Mouse (Mus musculus) ES-E14 (cell line): Measurements from ENCODE around the gene Otogl. TPM values are rescaled to one million over a fixed set of nuclear protein-coding genes. Genes with fewer than 3 reads are reported as not detected.

Experiments used
- DNase-seq: peaks from one replicate; pipeline ENCODE4 v3.0.0-alpha.2; 2013; ENCODE audit warnings: low read depth, low spot score
- H3K27ac ChIP-seq: 2 replicates; pipeline ENCODE4 v1.5.1; 2012; ENCODE audit warnings: low read depth, mild to moderate bottlenecking, low read length, moderate library complexity, mixed read lengths; ENCODE audit not compliant: poor library complexity, insufficient read depth, severe bottlenecking
- H3K36me3 ChIP-seq: 2 replicates; pipeline ENCODE4 v1.6.1; 2012; ENCODE audit warnings: mild to moderate bottlenecking, low read length, moderate library complexity, mixed read lengths; ENCODE audit not compliant: control insufficient read depth, poor library complexity, insufficient read depth, severe bottlenecking
- H3K4me1 ChIP-seq, 2 experiments: fragments of 150-350 bp in 1 of 2; sonication (generic) in 1 of 2; 2 replicates each; pipeline ENCODE4 v1.6.1; 2012; ENCODE audit warnings: low read length in 2 of 2, mild to moderate bottlenecking in 1 of 2, mixed read lengths in 1 of 2; ENCODE audit not compliant: control insufficient read depth in 2 of 2, insufficient read depth in 2 of 2, poor library complexity in 1 of 2
- H3K4me3 ChIP-seq, 2 experiments: fragments of 150-350 bp in 1 of 2; sonication (generic) in 1 of 2; 2 replicates each; pipeline ENCODE4 v1.5.1; 2012; ENCODE audit warnings: low read length in 2 of 2, low read depth in 1 of 2, mild to moderate bottlenecking in 1 of 2, mixed read lengths in 1 of 2; ENCODE audit not compliant: insufficient read depth in 1 of 2, poor library complexity in 1 of 2, severe bottlenecking in 1 of 2
- H3K9ac ChIP-seq: 2 replicates; pipeline ENCODE4 v1.6.1; 2012; ENCODE audit warnings: low read depth, mild to moderate bottlenecking, low read length, mixed read lengths; ENCODE audit not compliant: poor library complexity, insufficient read depth, severe bottlenecking
- H3K9me3 ChIP-seq: fragments of 150-350 bp; sonication (generic); 2 replicates; pipeline ENCODE4 v1.6.1; 2012; ENCODE audit warnings: low read depth, mild to moderate bottlenecking, low read length; ENCODE audit not compliant: control insufficient read depth, insufficient read depth
- CHD2 ChIP-seq: IDR thresholded peaks from 2 replicates; pipeline ENCODE4 v1.6.1; 2014; ENCODE audit warnings: mild to moderate bottlenecking, low read depth, low read length, inconsistent platforms
- HCFC1 ChIP-seq: IDR thresholded peaks from 2 replicates; pipeline ENCODE4 v1.6.1; 2012; ENCODE audit warnings: low read length, inconsistent platforms, borderline replicate concordance; ENCODE audit not compliant: insufficient read depth
- MAFK ChIP-seq: IDR thresholded peaks from 2 replicates; pipeline ENCODE4 v1.6.1; 2014; ENCODE audit warnings: mild to moderate bottlenecking, low read depth, low read length, inconsistent platforms; ENCODE audit not compliant: insufficient read depth
- ZC3H11A ChIP-seq: IDR thresholded peaks from 2 replicates; pipeline ENCODE4 v1.6.1; 2012; ENCODE audit warnings: low read depth, mild to moderate bottlenecking, inconsistent platforms, low read length, borderline replicate concordance
- ZNF384 ChIP-seq: IDR thresholded peaks from 2 replicates; pipeline ENCODE4 v1.6.1; 2012; ENCODE audit warnings: low read depth, low read length, inconsistent platforms
- in situ Hi-C, 2 experiments: fragments of 600-800 bp; cut with MboI; formaldehyde crosslinking; loops; one replicate each; pipeline ENCODE4 v1.15.1; 2025; ENCODE audit warnings: low sequenced_read_pairs in 2 of 2, inconsistent platforms in 1 of 2; ENCODE audit not compliant: unreplicated experiment in 2 of 2
- total RNA-seq: library from RNA; depleted of rRNA; stranded (reverse); fragments of 300-350 nt; gene quantifications from 2 replicates; pipeline ENCODE4 v1.2.3, GENCODE M21; 2012

Gene Otogl
- total RNA-seq, 1 experiment = under 0.01 TPM

- H3K36me3 ChIP-seq = no peaks in the 10 kb centered on the region
- no peaks in the 10 kb centered on the region for H3K4me1 ChIP-seq
- H3K27ac ChIP-seq = no peak overlapping the region
- in situ Hi-C loops = no loop called here
- no peak for TF ChIP-seq CHD2
- no peak for TF ChIP-seq MAFK
- TF ChIP-seq ZNF384 = no peak
- no peak for TF ChIP-seq HCFC1
- TF ChIP-seq ZC3H11A = no peak
- no peak for DNase-seq
- H3K9ac ChIP-seq = no peak overlapping the region
- no peak overlapping the region for H3K4me3 ChIP-seq
- H3K9me3 ChIP-seq = no peaks in the 10 kb centered on the region
Observed at GRCm38 (mm10) chr10:107739815-107740214, 172.1 kb downstream of the Otogl start.

- in situ Hi-C loops = no loop called here
Observed at GRCm38 (mm10) chr10:107737743-107738142, 174.2 kb downstream of the Otogl start.

GRCm38 (mm10) chr10:107735448-107735847 is 176.5 kb downstream of the Otogl start:
- Histone ChIP-seq H3K27ac (no peak overlapping the region), H3K4me3 (no peak overlapping the region), H3K36me3 (no peaks in the 10 kb centered on the region), H3K4me1 (no peaks in the 10 kb centered on the region), H3K9ac (no peak overlapping the region), H3K9me3 (no peaks in the 10 kb centered on the region)
- in situ Hi-C loops = no loop called here
- TF ChIP-seq HCFC1 = no peak
- TF ChIP-seq CHD2 = no peak
- no peak for TF ChIP-seq ZNF384
- no peak for TF ChIP-seq ZC3H11A
- no peak for TF ChIP-seq MAFK
- no peak for DNase-seq

More at GRCm38 (mm10) chr10:107737743-107738142, 174.2 kb downstream of the Otogl start:
- no peak for DNase-seq
- H3K4me3 ChIP-seq = no peak overlapping the region
- no peak overlapping the region for H3K27ac ChIP-seq
- no peaks in the 10 kb centered on the region for H3K36me3 ChIP-seq
- H3K9ac ChIP-seq = no peak overlapping the region
- no peaks in the 10 kb centered on the region for H3K4me1 ChIP-seq
- TF ChIP-seq ZNF384 = no peak
- no peak for TF ChIP-seq CHD2
- TF ChIP-seq HCFC1 = no peak
- TF ChIP-seq MAFK = no peak
- no peak for TF ChIP-seq ZC3H11A
- H3K9me3 ChIP-seq = no peaks in the 10 kb centered on the region

GRCm38 (mm10) chr10:107734327-107734726 is 177.6 kb downstream of the Otogl start:
- H3K9ac ChIP-seq = no peak overlapping the region
- no peaks in the 10 kb centered on the region for H3K36me3 ChIP-seq
- H3K4me1 ChIP-seq = no peaks in the 10 kb centered on the region
- TF ChIP-seq MAFK = no peak
- TF ChIP-seq ZC3H11A = no peak
- no peak for TF ChIP-seq CHD2
- no peak for TF ChIP-seq HCFC1
- no peak for TF ChIP-seq ZNF384
- in situ Hi-C loops = no loop called here
- no peak overlapping the region for H3K27ac ChIP-seq
- no peak overlapping the region for H3K4me3 ChIP-seq
- no peaks in the 10 kb centered on the region for H3K9me3 ChIP-seq
- no peak for DNase-seq

GRCm38 (mm10) chr10:107725631-107726030 is 186.3 kb downstream of the Otogl start:
- DNase-seq = no peak
- H3K27ac ChIP-seq = no peak overlapping the region
- no peak overlapping the region for H3K9ac ChIP-seq
- H3K4me1 ChIP-seq = no peaks in the 10 kb centered on the region
- H3K9me3 ChIP-seq = no peaks in the 10 kb centered on the region
- no peaks in the 10 kb centered on the region for H3K36me3 ChIP-seq
- no peak for TF ChIP-seq CHD2
- no peak for TF ChIP-seq HCFC1
- no peak for TF ChIP-seq ZNF384
- TF ChIP-seq ZC3H11A = no peak
- TF ChIP-seq MAFK = no peak
- no peak overlapping the region for H3K4me3 ChIP-seq
- in situ Hi-C loops = no loop called here
